Mouse (Mus musculus) right cerebral cortex, adult 18-20 months (tissue): ENCODE measurements around the gene Kyat1.

Experiments used
- DNase-seq: peaks from one replicate; pipeline ENCODE4 v3.0.0; 2022; ENCODE audit warnings: mixed read lengths

The Kyat1 gene

GRCm38 (mm10) chr2:30205629-30206357 is at the start of gene Kyat1:
Kyat1 (minus strand) TSS chr2:30205847.
- DNase-seq, result peak; percentile 93

- no peak for DNase-seq
These were observed 48.2 kb upstream of the Kyat1 start for GRCm38 (mm10) chr2:30253809-30254208.

GRCm38 (mm10) chr2:30252521-30252920 is 46.9 kb upstream of the Kyat1 start:
- DNase-seq, result no peak

GRCm38 (mm10) chr2:30251417-30252104 is 45.9 kb upstream of the Kyat1 start:
- no peak for DNase-seq

GRCm38 (mm10) chr2:30250166-30251128 is 44.8 kb upstream of the Kyat1 start:
- DNase-seq, result no peak

- peak; percentile 44 for DNase-seq
These were observed 43.5 kb upstream of the Kyat1 start for GRCm38 (mm10) chr2:30249182-30249581.

DNA sequence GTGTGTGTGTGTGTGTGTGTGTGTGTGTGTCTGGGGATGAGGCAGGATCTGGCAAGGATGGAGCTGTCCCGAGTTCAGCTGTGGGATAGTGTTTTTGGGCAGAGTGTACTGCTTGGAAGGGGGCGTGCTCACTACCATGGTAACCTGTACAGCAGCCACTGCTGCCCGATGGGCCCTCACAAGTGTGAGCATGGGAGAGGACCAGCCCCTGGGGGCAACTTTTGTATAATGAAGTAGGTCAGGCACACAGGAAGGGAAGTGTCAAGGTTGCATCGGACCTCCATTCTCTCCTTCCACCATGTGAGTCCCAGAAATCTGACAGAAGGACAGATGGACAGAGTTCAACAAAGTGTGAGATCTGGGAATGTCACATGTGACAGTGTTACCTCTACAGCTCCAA is 42.0 kb upstream of the Kyat1 start:
- DNase-seq, result no peak

DNA sequence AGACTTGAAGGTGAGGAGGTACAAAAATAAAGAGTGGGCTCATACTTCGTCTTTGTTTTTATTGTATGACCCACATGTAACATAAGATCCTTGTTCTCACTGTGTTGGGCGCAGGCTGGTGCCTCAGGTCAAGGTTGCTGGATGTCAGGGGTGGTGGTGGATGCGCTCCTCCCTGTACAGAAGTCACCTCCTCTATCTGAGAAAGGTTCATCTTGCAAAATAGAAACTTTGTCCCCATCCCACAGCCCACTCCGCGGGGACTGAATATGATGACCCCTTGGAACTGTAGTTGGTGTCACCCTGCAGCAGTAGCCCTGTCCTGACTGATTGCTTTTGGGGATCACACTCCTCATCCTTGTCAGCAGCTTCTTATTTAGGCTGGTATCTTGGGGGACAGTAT is 41.4 kb upstream of the Kyat1 start:
- no peak for DNase-seq

GRCm38 (mm10) chr2:30244595-30245178 is 39.0 kb upstream of the Kyat1 start:
- DNase-seq, result no peak

GRCm38 (mm10) chr2:30243391-30243790 is 37.7 kb upstream of the Kyat1 start:
- no peak for DNase-seq

DNA sequence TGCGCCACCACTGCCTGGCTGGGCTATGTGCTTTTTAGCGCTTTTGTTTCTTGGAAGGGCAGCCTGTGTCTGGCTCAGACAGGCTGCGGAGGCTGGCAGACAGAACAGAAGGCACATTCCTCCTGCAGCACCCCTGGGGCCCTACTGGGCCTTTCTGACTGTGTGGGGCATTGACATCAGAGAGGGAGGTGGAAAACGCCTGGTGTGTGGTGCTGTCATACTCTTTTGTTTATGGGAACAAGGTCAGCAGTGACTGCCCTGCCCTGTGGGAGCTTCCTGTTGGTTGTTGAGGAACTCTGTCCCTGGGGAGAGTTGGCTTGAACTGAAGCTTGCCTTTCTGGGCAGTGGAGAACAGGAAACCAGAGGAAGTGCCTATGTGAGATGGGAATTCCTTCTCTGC is 36.9 kb upstream of the Kyat1 start:
- DNase-seq, result peak; percentile 46

GRCm38 (mm10) chr2:30240267-30240666 is 34.6 kb upstream of the Kyat1 start, which contains the start of gene Gm28035:
Gm28035 (plus strand) TSS chr2:30240567.
- no peak for DNase-seq

- no peak for DNase-seq
These were observed 34.1 kb upstream of the Kyat1 start for GRCm38 (mm10) chr2:30239777-30240176.

GRCm38 (mm10) chr2:30238906-30239465 is 33.3 kb upstream of the Kyat1 start:
- no peak for DNase-seq

GRCm38 (mm10) chr2:30237881-30238280 is 32.2 kb upstream of the Kyat1 start:
- peak; percentile 69 for DNase-seq

- peak; percentile 100 for DNase-seq
These were observed 31.7 kb upstream of the Kyat1 start, which contains the start of gene Lrrc8a for GRCm38 (mm10) chr2:30237199-30237880. Lrrc8a (plus strand) TSS chr2:30237715.

GRCm38 (mm10) chr2:30236426-30237198 is 31.0 kb upstream of the Kyat1 start:
- no peak for DNase-seq

- no peak for DNase-seq
These were observed 29.9 kb upstream of the Kyat1 start for GRCm38 (mm10) chr2:30235593-30235992.

- DNase-seq, result no peak
These were observed 10.6 kb upstream of the Kyat1 start for GRCm38 (mm10) chr2:30216293-30216692.

DNA sequence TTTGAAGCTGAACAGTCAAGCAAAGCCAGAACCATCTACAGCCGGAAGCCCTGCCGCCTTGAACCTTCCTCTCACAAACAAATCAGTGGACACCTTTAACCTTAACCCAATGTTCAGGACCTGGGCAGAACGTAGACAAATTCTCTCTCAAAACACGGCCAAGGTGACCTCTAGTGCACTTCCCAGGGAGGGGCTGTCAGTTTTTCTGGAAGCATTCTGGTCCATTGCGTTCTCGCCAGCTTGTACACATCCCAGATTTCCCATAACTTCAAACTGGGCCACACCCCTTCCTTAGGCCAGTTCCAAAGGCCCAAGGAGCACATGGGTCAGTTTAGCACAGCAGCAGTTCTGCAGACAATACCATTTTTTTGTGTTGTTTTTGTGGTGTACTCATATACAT is 9.8 kb upstream of the Kyat1 start:
- no peak for DNase-seq

- no peak for DNase-seq
These were observed 9.1 kb upstream of the Kyat1 start for GRCm38 (mm10) chr2:30214745-30215144.
